Mouse (Mus musculus): ENCODE measurements around the gene Sestd1.
A peak's percentile ranks its signal among the peaks of the same experiment; 100 is the strongest.

The Sestd1 gene

DNA sequence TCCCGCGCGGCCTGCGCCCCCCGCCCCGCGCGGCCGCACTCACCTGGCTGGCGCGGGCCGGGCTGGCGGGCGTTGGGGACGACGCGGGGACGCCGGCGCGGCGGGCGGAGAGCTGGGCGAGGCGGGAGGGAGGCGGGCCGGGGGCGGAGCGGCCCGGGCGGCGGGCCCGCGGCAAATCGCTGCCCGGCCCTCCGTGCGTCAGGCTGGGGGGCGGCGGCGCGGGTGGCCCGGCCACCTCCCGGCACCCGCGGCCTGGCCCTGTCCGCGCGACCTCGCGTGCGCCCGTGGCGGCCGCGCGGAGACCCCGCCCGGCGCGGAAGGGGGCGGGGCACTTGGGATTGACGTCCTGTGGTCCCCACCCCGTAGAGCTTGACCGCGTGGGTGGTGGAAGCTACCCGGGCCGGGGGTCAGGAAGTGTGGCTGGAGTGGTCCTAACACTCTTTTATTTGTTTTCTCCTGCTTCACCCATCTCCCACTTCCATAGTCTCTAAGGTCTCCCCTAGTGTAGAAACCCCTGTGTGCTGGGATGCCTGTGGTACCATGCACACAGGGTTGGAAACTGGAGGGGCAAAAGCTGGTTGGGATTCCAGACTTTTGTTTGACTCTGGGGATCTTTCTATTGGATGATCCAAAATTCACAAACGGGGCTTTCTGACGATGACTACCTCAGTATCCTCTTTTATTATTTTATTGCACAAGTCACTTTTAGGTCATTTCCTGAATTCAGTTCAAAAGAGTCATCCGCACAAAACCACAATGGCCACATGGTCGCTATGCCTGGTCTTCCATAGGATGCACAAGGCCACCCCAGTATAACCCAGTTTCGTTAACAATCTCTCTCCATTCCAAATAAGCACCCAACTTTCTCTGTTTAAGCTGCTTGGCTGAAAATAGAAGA, at the start of gene Sestd1:
Gene Sestd1, minus strand, starts transcription at position 81 of the 898 bp plus-strand sequence.
- peak; percentile 46 for DNase-seq (ENCODE audit: low read depth, low spot score)

- no peak for DNase-seq (ENCODE audit: low read depth, low spot score)
These were observed 46.9 kb upstream of the Sestd1 start for GRCm38 (mm10) chr2:77327246-77327645.

- no peak for DNase-seq (ENCODE audit: low read depth, low spot score)
These were observed 43.3 kb upstream of the Sestd1 start for GRCm38 (mm10) chr2:77323739-77324138.

- DNase-seq (ENCODE audit: low read depth, low spot score): no peak
These were observed 42.8 kb upstream of the Sestd1 start for GRCm38 (mm10) chr2:77323156-77323555.

- DNase-seq (ENCODE audit: low read depth, low spot score): no peak
These were observed 38.8 kb upstream of the Sestd1 start for GRCm38 (mm10) chr2:77319196-77319595.

DNA sequence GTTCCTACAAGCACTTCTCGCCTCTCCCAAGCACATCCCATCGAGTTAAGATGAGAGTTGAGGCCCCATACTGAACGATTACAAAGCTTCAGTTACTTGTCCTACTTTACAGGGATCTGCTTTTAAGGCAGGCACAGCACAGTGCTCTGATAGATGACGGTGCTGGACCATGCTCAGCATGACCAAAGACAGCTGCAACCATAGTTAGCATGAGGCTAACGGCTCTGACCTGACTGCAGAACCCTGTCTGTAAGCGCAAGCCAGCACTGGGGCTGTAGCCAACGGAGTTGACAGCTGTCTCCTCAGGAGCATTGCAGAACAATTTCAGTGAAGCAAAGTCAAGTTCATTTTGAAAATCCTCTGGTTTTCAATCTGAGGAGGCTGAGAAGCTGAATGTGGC, 36.6 kb upstream of the Sestd1 start:
- DNase-seq (ENCODE audit: low read depth, low spot score): no peak

- DNase-seq (ENCODE audit: low read depth, low spot score): no peak
These were observed 33.5 kb upstream of the Sestd1 start for GRCm38 (mm10) chr2:77313846-77314245.

GRCm38 (mm10) chr2:77312616-77313015, 32.2 kb upstream of the Sestd1 start:
- DNase-seq (ENCODE audit: low read depth, low spot score): no peak

DNA sequence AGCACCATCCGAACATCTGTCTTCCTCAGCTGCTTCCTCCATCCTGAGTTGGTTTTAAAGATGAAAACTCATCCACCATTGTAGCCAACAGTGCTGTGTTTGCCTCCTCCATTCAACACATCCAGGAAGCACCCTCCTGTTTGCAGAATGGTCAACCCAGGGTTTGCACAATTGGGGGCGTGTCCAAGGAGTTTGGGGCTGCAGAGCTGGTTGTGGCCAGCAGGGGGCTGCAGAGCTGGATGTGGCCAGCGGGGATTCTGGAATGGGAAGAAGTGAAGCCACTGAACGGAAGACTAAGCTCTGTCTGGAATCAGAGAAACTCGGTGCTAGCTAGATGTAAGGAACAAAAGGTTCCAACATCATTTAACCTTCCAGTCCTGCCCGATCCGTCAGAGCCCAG, 28.9 kb upstream of the Sestd1 start:
- peak; percentile 14 for DNase-seq (ENCODE audit: low read depth, low spot score)

- no peak for DNase-seq (ENCODE audit: low read depth, low spot score)
These were observed 24.1 kb upstream of the Sestd1 start for GRCm38 (mm10) chr2:77304494-77304893.

DNA sequence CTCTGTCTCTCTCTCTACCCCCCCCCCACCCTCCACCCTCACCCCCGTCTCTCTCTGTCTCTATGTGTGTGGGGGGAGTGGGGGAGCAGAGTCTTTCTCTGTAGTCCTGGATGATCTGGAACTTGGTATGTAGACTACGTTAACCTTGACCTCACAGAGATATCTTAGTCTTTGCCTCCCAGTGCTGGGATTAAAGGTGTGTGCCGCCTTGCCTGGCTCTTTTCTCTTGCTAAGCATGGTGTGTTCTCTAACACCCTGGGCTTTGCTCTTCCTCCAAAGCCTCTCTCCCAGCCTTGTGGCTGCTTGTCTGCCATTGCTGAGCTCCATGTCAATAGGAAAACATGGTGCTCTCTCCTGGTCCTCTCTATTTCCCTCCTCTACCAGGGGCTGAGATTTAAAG, 23.3 kb upstream of the Sestd1 start:
- no peak for DNase-seq (ENCODE audit: low read depth, low spot score)

- DNase-seq (ENCODE audit: low read depth, low spot score): no peak
These were observed 22.4 kb upstream of the Sestd1 start for GRCm38 (mm10) chr2:77302655-77303348.

- DNase-seq (ENCODE audit: low read depth, low spot score): no peak
These were observed 21.4 kb upstream of the Sestd1 start for GRCm38 (mm10) chr2:77301687-77302389.

- DNase-seq (ENCODE audit: low read depth, low spot score): no peak
These were observed 9.3 kb upstream of the Sestd1 start for GRCm38 (mm10) chr2:77289701-77290100.

DNA sequence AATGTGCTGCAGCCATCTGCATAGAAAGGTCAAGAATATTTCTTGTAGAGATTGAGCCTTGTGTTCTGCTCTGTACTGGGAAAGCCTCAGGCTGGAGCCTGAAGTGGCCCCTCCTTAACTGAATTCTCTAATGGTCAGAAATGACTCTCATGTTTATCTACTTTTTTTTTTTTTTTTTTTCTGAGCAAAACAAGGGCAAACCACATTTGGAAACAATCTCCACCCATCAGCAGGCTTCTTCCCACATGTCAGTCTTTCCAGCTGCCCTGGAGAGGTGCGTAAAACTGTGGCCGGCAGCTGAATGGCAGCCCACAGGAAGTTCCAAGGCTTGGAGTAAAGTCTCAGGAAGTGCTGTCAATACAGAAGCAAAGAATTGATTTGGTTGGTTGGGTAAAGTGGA, 6.4 kb upstream of the Sestd1 start:
- DNase-seq (ENCODE audit: low read depth, low spot score): no peak

DNA sequence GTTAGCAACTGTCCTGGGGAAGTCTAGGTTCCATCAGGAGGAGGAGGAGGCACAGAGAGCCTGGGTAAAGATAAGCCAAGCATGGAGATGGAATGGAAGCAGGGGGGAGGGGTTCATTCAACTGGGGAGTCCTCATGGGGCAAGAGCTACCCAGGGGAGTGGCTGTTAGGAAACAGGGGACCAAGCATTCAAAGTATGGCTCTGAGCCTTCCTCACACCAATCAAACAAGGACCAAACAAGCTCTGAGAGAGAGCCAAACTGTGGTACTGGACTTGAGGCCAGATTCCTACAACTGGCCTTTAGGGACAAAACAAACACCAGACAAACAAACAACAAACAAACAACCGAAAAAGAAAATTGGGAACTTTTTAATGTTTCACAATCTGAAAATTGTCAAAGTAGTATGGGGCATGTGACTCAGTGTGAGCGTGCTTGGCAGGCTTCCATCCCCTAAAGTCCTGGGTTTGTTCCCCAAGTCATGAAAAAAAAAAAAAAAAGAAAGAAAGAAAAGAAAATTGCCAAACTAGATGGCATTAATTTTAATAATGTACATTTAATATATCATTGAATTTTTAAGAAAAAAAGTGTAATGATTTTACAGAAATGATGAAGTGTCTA, 4.0 kb upstream of the Sestd1 start:
- DNase-seq (ENCODE audit: low read depth, low spot score): no peak

- DNase-seq (ENCODE audit: low read depth, low spot score): peak; percentile 16
These were observed 406 bp downstream of the Sestd1 start for GRCm38 (mm10) chr2:77279861-77280511.

- DNase-seq (ENCODE audit: low read depth, low spot score): no peak
These were observed 3.1 kb downstream of the Sestd1 start for GRCm38 (mm10) chr2:77277272-77277671.

- no peak for DNase-seq (ENCODE audit: low read depth, low spot score)
These were observed 4.5 kb downstream of the Sestd1 start for GRCm38 (mm10) chr2:77275851-77276250.

DNA sequence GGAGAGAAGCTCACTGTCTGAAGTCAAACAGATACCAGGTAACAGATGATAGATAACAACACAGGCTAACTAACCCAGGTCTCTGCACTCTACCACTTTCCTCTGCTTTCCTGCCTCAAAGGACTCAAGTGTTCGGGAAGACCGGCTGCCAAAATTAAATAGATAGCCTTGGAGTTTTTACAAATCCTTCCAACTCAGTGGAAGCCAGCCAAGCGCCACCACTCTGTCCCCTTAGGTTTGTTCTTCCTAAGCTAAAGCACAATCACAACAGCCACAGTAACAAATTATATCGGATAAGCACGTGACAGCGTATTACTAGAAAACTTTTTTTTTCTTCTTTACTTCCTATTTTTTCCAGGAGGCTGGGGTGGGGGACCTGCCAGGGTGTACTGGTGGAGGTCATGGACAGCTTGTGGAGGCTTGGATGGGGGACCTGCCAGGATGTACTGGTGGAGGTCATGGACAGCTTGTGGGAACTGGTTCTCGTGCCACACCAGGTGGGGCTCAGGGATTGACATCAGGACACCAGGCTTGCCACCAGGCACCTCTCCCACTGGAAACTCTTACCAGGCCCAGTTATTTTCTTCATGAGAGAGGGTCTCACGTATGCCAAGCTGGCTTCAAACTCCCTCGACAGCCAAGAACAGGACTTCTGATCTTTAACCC, 5.3 kb downstream of the Sestd1 start:
- no peak for DNase-seq (ENCODE audit: low read depth, low spot score)

DNA sequence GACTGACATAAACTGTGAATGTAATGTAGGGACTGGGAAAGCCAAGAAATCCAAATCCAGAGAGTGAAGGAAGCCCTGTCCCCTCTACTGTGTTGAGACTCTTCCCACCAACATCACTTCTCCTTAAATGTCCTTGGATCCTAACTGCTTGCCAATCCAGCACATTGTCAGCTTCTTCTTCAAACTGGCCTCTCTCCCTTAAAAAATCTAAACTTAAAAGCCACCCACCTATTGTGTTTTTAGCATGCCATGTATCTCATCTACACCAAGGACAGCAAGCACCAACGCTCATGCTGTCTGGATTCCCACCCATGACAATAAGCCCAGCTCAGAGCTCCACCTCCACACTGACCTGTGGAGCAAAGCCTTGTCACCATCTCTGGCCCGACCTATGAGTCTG, 7.4 kb downstream of the Sestd1 start:
- no peak for DNase-seq (ENCODE audit: low read depth, low spot score)
